Mouse (Mus musculus): ENCODE data around the gene Ccdc154. TPM values are rescaled to one million over a fixed set of nuclear protein-coding genes. Genes with fewer than 3 reads are reported as not detected.

The Ccdc154 gene
- polyA plus RNA-seq, 1 experiment from 2014 or later = not detected

DNA sequence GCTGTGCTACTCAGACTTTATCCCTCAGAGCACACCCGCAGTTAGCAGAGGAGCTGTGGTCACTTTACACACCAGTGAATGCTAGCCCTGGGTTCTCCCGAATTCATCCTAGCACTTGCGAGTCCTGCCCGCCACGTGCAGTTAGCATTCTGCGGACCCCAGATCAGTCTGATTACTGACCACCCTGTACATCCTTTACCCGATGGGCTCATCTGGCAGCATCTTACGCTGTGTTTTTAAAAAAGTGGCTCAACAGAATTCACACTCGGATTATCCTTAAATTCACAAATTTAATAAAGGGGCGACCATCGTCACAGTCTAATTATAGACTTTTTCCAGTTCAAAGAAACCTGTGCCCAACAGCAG, 25.5 kb downstream of the Ccdc154 start:
- H3K27me3 ChIP-seq (ENCODE audit: control insufficient read depth, insufficient read depth, low read length) = no peaks in the 10 kb centered on the region
- peak overlapping the region; percentile 80 for H3K9ac ChIP-seq (replicated peaks; ENCODE audit: low read length)
- peak overlapping the region; percentile 60; the same call in 1 of the 2 replicates for H3K27ac ChIP-seq (replicated peaks; ENCODE audit: low read depth, low read length)
- ATAC-seq (replicated peaks; ENCODE audit: insufficient number of reproducible peaks, low FRiP score, low TSS enrichment, low read depth) (no peak), DNase-seq (ENCODE audit: low spot score) (no peak)
- 7% methylated on average over 11 of the region's 11 CpGs for WGBS
- H3K9me3 ChIP-seq (replicated peaks; ENCODE audit: control insufficient read depth, low read length) = no peaks in the 10 kb centered on the region
- H3K36me3 ChIP-seq (replicated peaks; ENCODE audit: control insufficient read depth, insufficient read depth, low read depth, low read length) = no peaks in the 10 kb centered on the region
- no peaks in the 10 kb centered on the region for H3K4me1 ChIP-seq (ENCODE audit: control insufficient read depth, insufficient read depth, low read length)
- peak overlapping the region; percentile 76 for H3K4me2 ChIP-seq (ENCODE audit: low read depth, low read length)
- peak overlapping the region; percentile 92 for H3K4me3 ChIP-seq (ENCODE audit: low read depth, low read length)

DNA sequence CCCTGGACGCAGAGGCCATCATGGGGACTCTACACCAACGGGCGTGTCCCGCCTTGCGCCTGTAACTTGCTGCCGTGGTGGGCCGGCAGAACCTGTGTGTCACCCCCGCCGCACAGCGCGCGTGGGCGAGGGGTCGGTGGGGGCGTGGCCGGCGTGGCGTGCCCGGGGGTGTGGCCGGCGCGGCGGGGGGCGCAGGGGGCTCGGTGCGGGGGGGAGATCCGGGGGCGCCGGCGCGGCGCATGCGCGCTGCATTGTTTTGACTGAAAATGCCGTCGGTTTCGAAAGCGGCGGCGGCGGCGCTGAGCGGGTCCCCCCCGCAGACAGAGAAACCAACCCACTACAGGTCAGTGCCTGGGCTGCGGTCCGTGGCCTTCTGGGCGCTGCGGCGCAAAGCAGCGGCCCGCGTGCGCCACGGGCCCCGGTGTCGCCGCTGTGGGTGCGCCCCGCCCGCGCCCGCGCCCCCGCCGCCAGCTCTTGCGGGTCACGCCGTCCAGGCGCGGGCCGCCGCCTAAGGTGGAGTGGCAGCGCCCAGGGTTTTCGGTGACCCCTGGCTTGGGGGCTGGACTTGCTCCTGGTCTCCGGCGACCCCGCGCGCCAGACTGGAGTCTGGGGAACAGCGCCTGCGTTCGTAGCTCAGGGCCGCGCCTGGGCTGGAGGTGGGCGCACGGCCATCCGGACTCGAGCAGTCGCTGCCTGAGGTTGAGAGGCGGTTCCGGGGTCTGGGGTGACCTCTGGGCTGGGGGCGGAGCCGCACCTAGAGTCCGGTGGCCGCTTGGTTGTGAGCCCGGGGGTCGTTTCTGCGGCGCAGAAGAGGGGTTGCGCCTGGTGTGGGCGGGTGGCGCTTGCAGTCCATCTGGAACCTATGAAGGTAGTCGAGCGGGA, 26.1 kb downstream of the Ccdc154 start, which contains the start of gene Unkl:
Gene Unkl, plus strand, starts transcription at position 248 of the 882 bp plus-strand sequence.
- Histone ChIP-seq H3K4me1 (ENCODE audit: control insufficient read depth, insufficient read depth, low read length) (no peaks in the 10 kb centered on the region), H3K4me3 (ENCODE audit: low read depth, low read length) (peak within 1 kb of the TSS; percentile 92), H3K9me3 (replicated peaks; ENCODE audit: control insufficient read depth, low read length) (no peaks in the 10 kb centered on the region), H3K36me3 (replicated peaks; ENCODE audit: control insufficient read depth, insufficient read depth, low read depth, low read length) (no peaks in the 10 kb centered on the region), H3K27ac (replicated peaks; ENCODE audit: low read depth, low read length) (peak within 1 kb of the TSS; percentile 60), H3K4me2 (ENCODE audit: low read depth, low read length) (peak within 1 kb of the TSS; percentile 76), H3K9ac (replicated peaks; ENCODE audit: low read length) (peak within 1 kb of the TSS; percentile 80), H3K27me3 (ENCODE audit: control insufficient read depth, insufficient read depth, low read length) (no peaks in the 10 kb centered on the region)
- 0 out of 2 replicates have a peak, but pooled peaks have one; percentile 45 for ATAC-seq (replicated peaks; ENCODE audit: insufficient number of reproducible peaks, low FRiP score, low TSS enrichment, low read depth)
- WGBS = under 1% methylated on average over 60 of the region's 104 CpGs
- DNase-seq (ENCODE audit: low spot score) = peak; percentile 74

DNA sequence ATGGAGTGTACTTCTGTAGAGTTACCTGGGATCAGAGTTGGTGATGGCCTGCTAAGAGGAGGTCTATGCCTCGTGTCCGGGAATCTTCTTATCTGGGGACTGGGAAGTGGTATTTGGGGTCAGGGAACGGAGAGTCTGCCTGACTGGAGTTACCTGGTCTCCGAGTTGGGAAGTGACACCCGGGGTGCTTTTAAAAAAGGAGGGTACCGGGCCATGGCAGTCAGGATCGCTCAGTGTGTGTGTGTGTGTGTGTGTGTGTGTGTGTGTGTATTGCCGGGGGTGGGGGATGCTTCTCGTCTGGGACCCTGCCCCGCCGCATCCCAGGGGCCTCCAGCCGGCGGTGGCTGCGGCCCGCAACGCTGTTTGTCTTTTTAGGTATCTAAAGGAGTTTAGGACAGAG, 26.8 kb downstream of the Ccdc154 start:
- Histone ChIP-seq H3K4me1 (ENCODE audit: control insufficient read depth, insufficient read depth, low read length) (no peaks in the 10 kb centered on the region), H3K27ac (replicated peaks; ENCODE audit: low read depth, low read length) (no peak overlapping the region), H3K9me3 (replicated peaks; ENCODE audit: control insufficient read depth, low read length) (no peaks in the 10 kb centered on the region), H3K36me3 (replicated peaks; ENCODE audit: control insufficient read depth, insufficient read depth, low read depth, low read length) (no peaks in the 10 kb centered on the region), H3K27me3 (ENCODE audit: control insufficient read depth, insufficient read depth, low read length) (no peaks in the 10 kb centered on the region), H3K4me2 (ENCODE audit: low read depth, low read length) (peak overlapping the region; percentile 76), H3K9ac (replicated peaks; ENCODE audit: low read length) (peak overlapping the region; percentile 80), H3K4me3 (ENCODE audit: low read depth, low read length) (peak overlapping the region; percentile 92)
- no peak for ATAC-seq (replicated peaks; ENCODE audit: insufficient number of reproducible peaks, low FRiP score, low TSS enrichment, low read depth)
- DNase-seq (ENCODE audit: low spot score) = no peak
- 6% methylated on average over 16 of the region's 16 CpGs for WGBS

DNA sequence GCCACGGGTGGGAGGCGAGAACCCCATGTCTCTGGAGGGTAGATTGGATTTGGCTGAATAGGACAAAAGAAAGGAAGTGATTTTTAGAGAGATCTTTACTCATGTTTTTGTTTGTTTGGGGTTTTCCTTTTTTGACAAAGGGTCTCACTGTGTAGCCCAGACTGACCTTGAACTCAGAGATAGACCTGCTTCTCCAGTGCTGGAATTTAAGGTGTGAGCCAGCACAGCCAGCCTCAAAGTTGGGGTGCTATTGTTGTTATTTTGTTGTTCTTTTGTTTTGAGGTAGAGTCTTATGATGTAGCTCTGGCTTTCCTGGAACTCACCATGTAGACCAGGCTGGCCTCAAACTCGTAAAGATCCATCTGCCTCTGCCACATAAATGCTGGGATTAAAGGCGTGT, 40.1 kb downstream of the Ccdc154 start:
- Histone ChIP-seq H3K4me2 (ENCODE audit: low read depth, low read length) (no peak overlapping the region), H3K36me3 (replicated peaks; ENCODE audit: control insufficient read depth, insufficient read depth, low read depth, low read length) (peaks cover 8% of the 10 kb centered on the region)
- 95% methylated on average over 4 of the region's 4 CpGs for WGBS

DNA sequence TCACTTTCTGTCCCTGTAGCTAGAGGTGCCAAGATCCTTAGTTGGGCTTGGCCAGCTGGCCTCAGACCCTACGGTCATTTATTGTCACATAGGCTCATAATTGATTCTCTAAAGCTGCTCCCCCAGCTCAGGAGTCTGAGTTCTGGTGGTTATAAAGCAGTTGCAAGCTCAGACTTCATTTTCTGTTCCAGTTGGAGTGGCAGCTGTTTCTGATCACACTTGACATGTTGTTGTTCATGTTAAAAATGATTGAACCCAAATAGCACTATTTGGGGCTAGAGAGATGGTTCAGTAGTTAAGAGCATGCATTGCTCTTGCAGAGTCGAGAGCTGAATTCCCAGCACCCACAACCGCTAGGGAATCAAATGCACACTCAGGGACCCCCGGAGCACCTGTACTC, 47.7 kb downstream of the Ccdc154 start:
- Histone ChIP-seq H3K36me3 (replicated peaks; ENCODE audit: control insufficient read depth, insufficient read depth, low read depth, low read length) (peaks cover 3% of the 10 kb centered on the region), H3K9me3 (replicated peaks; ENCODE audit: control insufficient read depth, low read length) (no peaks in the 10 kb centered on the region), H3K9ac (replicated peaks; ENCODE audit: low read length) (no peak overlapping the region), H3K27ac (replicated peaks; ENCODE audit: low read depth, low read length) (no peak overlapping the region), H3K27me3 (ENCODE audit: control insufficient read depth, insufficient read depth, low read length) (no peaks in the 10 kb centered on the region), H3K4me2 (ENCODE audit: low read depth, low read length) (no peak overlapping the region), H3K4me3 (ENCODE audit: low read depth, low read length) (no peak overlapping the region), H3K4me1 (ENCODE audit: control insufficient read depth, insufficient read depth, low read length) (no peaks in the 10 kb centered on the region)
- no peak for DNase-seq (ENCODE audit: low spot score)
- WGBS = 93% methylated on average over 4 of the region's 4 CpGs
- no peak for ATAC-seq (replicated peaks; ENCODE audit: insufficient number of reproducible peaks, low FRiP score, low TSS enrichment, low read depth)

More for the DNA sequence above, 40.1 kb downstream of the Ccdc154 start:
- no peak overlapping the region for H3K4me3 ChIP-seq (ENCODE audit: low read depth, low read length)
- no peak overlapping the region for H3K9ac ChIP-seq (replicated peaks; ENCODE audit: low read length)
- no peaks in the 10 kb centered on the region for H3K9me3 ChIP-seq (replicated peaks; ENCODE audit: control insufficient read depth, low read length)
- no peak for ATAC-seq (replicated peaks; ENCODE audit: insufficient number of reproducible peaks, low FRiP score, low TSS enrichment, low read depth)
- H3K27me3 ChIP-seq (ENCODE audit: control insufficient read depth, insufficient read depth, low read length) = no peaks in the 10 kb centered on the region
- no peaks in the 10 kb centered on the region for H3K4me1 ChIP-seq (ENCODE audit: control insufficient read depth, insufficient read depth, low read length)
- H3K27ac ChIP-seq (replicated peaks; ENCODE audit: low read depth, low read length) = no peak overlapping the region
- no peak for DNase-seq (ENCODE audit: low spot score)

DNA sequence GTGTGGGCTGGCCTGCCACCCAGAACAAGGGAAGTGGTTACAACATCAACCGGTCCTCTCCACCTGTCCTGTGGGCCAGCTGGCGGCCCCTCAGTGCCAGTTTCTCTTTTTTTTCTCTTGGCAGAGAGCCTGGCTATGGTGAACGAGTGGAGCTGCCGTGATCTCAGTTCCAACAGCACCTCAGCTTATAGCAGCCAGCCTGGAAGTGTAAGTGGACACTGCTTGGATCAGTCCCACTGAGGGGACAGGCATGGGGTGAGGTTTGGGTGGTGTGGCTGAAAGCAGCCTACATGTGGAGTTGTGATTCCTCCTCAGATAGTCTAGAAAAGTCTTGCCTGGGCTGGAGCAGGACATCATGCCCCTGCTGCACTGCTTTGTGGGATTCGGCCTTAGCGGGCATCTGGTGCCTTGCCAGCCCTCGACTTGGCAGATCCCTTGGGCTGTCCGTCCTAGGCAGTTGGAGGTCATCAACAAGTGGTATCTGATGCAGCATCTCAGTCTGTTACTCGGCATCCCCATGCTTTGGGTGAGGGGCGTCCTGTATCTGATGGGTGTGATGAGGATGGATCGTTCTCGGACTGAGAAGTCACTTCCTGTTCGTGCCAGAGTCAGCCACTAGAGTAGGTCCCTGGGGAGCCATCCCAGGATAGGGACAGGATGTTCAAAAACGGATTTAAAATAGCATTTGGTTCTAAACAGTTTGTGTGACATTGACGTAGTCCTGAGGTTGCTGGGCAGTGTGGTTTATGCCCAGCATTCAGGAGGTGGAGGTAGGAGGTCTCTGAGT, 48.6 kb downstream of the Ccdc154 start:
- Histone ChIP-seq H3K36me3 (replicated peaks; ENCODE audit: control insufficient read depth, insufficient read depth, low read depth, low read length) (peaks cover 3% of the 10 kb centered on the region), H3K4me1 (ENCODE audit: control insufficient read depth, insufficient read depth, low read length) (no peaks in the 10 kb centered on the region), H3K9me3 (replicated peaks; ENCODE audit: control insufficient read depth, low read length) (no peaks in the 10 kb centered on the region), H3K4me3 (ENCODE audit: low read depth, low read length) (no peak overlapping the region), H3K9ac (replicated peaks; ENCODE audit: low read length) (no peak overlapping the region), H3K27ac (replicated peaks; ENCODE audit: low read depth, low read length) (no peak overlapping the region), H3K27me3 (ENCODE audit: control insufficient read depth, insufficient read depth, low read length) (no peaks in the 10 kb centered on the region), H3K4me2 (ENCODE audit: low read depth, low read length) (no peak overlapping the region)
- no peak for ATAC-seq (replicated peaks; ENCODE audit: insufficient number of reproducible peaks, low FRiP score, low TSS enrichment, low read depth)
- DNase-seq (ENCODE audit: low spot score) = no peak
- WGBS = 89% methylated on average over 15 of the region's 15 CpGs

DNA sequence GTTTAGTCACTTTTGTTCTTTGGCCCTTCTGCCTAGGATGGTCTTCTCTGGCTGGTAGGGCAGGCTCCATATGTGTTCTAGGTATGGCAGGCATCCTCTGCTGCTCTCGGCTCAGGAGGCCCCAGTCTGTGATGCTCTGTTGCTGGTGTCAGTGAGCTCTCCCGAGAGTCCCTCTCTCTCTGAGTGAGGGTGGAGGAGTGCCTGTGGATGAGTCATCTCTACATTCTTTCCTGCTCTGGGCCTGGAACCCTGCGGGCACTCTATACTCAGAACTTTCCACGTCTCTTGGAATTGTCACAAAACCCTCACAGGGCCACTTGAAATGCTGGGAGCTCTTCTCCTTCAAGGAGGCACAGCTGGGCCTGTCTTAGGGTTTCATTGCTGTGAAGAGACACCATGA, 49.4 kb downstream of the Ccdc154 start:
- H3K4me2 ChIP-seq (ENCODE audit: low read depth, low read length) = no peak overlapping the region
- no peak overlapping the region for H3K27ac ChIP-seq (replicated peaks; ENCODE audit: low read depth, low read length)
- DNase-seq (ENCODE audit: low spot score) (no peak), ATAC-seq (replicated peaks; ENCODE audit: insufficient number of reproducible peaks, low FRiP score, low TSS enrichment, low read depth) (no peak)
- H3K4me1 ChIP-seq (ENCODE audit: control insufficient read depth, insufficient read depth, low read length) = no peaks in the 10 kb centered on the region
- no peaks in the 10 kb centered on the region for H3K27me3 ChIP-seq (ENCODE audit: control insufficient read depth, insufficient read depth, low read length)
- H3K9me3 ChIP-seq (replicated peaks; ENCODE audit: control insufficient read depth, low read length) = no peaks in the 10 kb centered on the region
- H3K9ac ChIP-seq (replicated peaks; ENCODE audit: low read length) = no peak overlapping the region
- no peak overlapping the region for H3K4me3 ChIP-seq (ENCODE audit: low read depth, low read length)
- peaks cover 3% of the 10 kb centered on the region for H3K36me3 ChIP-seq (replicated peaks; ENCODE audit: control insufficient read depth, insufficient read depth, low read depth, low read length)
- WGBS = 86% methylated on average over 4 of the region's 4 CpGs

DNA sequence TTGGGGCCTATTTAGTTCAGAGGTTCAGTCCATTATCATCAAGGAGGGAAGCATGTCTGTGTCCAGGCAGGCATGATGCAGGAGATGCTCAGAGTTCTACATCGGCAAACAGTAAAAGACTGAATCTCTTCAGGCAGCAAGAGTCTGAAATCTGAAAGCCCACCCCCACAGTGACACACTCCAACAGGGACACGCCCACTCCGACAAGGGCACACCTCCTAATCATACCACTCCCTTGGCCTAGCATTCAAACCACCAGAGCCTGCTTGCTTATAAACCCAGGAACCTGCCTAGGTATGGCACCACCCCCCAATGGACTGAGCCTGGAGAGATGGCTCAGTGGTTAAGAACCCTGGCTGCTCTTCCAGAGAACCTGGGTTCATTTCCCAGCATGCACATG, 53.2 kb downstream of the Ccdc154 start:
- Histone ChIP-seq H3K36me3 (replicated peaks; ENCODE audit: control insufficient read depth, insufficient read depth, low read depth, low read length) (peaks cover 3% of the 10 kb centered on the region), H3K4me2 (ENCODE audit: low read depth, low read length) (no peak overlapping the region), H3K4me1 (ENCODE audit: control insufficient read depth, insufficient read depth, low read length) (no peaks in the 10 kb centered on the region), H3K9me3 (replicated peaks; ENCODE audit: control insufficient read depth, low read length) (no peaks in the 10 kb centered on the region), H3K27me3 (ENCODE audit: control insufficient read depth, insufficient read depth, low read length) (no peaks in the 10 kb centered on the region), H3K4me3 (ENCODE audit: low read depth, low read length) (no peak overlapping the region), H3K27ac (replicated peaks; ENCODE audit: low read depth, low read length) (no peak overlapping the region), H3K9ac (replicated peaks; ENCODE audit: low read length) (no peak overlapping the region)
- 87% methylated on average over 3 of the region's 3 CpGs for WGBS
- no peak for DNase-seq (ENCODE audit: low spot score)
- no peak for ATAC-seq (replicated peaks; ENCODE audit: insufficient number of reproducible peaks, low FRiP score, low TSS enrichment, low read depth)

Data from embryonic facial prominence, embryonic 11.5 days (tissue).